Mouse (Mus musculus) hindbrain, embryonic 16.5 days (tissue): ENCODE results near the gene Adipoq. TPM values are rescaled to one million over a fixed set of nuclear protein-coding genes. Genes with fewer than 3 reads are reported as not detected.
A peak's percentile ranks its signal among the peaks of the same experiment; 100 is the strongest.

Source experiments
- ATAC-seq: fragments of 200-750 bp; cut with Nextera tagmentation; 2 replicates; pipeline ENCODE4 v1.8.0; 2017; ENCODE audit warnings: moderate TSS enrichment, moderate library complexity
- H3K27ac ChIP-seq: fragments of 300-500 bp; sonication (generic); 2 replicates; pipeline ENCODE4 v1.5.1; 2014; ENCODE audit warnings: low read depth, mild to moderate bottlenecking, control low read depth, low read length, moderate library complexity
- H3K27me3 ChIP-seq: fragments of 300-500 bp; sonication (generic); replicated peaks from 2 replicates; pipeline ENCODE4 v1.6.1; 2014; ENCODE audit warnings: low read length; ENCODE audit not compliant: control insufficient read depth, insufficient read depth
- H3K36me3 ChIP-seq: fragments of 300-500 bp; sonication (generic); 2 replicates; pipeline ENCODE4 v1.6.1; 2014; ENCODE audit warnings: mild to moderate bottlenecking, low read length, moderate library complexity, mixed read lengths; ENCODE audit not compliant: control insufficient read depth, insufficient read depth
- H3K4me1 ChIP-seq: fragments of 300-500 bp; sonication (generic); 2 replicates; pipeline ENCODE4 v1.6.1; 2014; ENCODE audit warnings: low read depth, low read length; ENCODE audit not compliant: control insufficient read depth, insufficient read depth
- H3K4me2 ChIP-seq: fragments of 300-500 bp; sonication (generic); 2 replicates; pipeline ENCODE4 v1.6.1; 2014; ENCODE audit warnings: mild to moderate bottlenecking, low read length, control low read depth, moderate library complexity
- H3K4me3 ChIP-seq: fragments of 300-500 bp; sonication (generic); 2 replicates; pipeline ENCODE4 v1.5.1; 2014; ENCODE audit warnings: mild to moderate bottlenecking, low read length, control low read depth, moderate library complexity
- H3K9ac ChIP-seq: fragments of 300-500 bp; sonication (generic); 2 replicates; pipeline ENCODE4 v1.6.1; 2014; ENCODE audit warnings: low read depth, mild to moderate bottlenecking, control low read depth, low read length, moderate library complexity
- H3K9me3 ChIP-seq: fragments of 300-500 bp; sonication (generic); 2 replicates; pipeline ENCODE4 v1.6.1; 2014; ENCODE audit warnings: mild to moderate bottlenecking, low read length, moderate library complexity; ENCODE audit not compliant: control insufficient read depth
- WGBS: fragments of 180-500 bp; shearing (Covaris S2); extraction: QIAGEN DNeasy Blood & Tissue Kit; methylation state at CpG from one replicate; pipeline ENCODE4 v1.1.7; 2014; 5-methylcytosine and 5-hydroxymethylcytosine counted together
- polyA plus RNA-seq: library from polyadenylated mRNA; unstranded; fragments of >200 nt; fragmentation: Nextera tagmentation; extraction: Ambion mirVana; gene quantifications from 2 replicates; pipeline ENCODE4 v1.2.1, GENCODE M21; 2015

The Adipoq gene
- polyA plus RNA-seq, 1 experiment from 2014 or later, result not detected

DNA sequence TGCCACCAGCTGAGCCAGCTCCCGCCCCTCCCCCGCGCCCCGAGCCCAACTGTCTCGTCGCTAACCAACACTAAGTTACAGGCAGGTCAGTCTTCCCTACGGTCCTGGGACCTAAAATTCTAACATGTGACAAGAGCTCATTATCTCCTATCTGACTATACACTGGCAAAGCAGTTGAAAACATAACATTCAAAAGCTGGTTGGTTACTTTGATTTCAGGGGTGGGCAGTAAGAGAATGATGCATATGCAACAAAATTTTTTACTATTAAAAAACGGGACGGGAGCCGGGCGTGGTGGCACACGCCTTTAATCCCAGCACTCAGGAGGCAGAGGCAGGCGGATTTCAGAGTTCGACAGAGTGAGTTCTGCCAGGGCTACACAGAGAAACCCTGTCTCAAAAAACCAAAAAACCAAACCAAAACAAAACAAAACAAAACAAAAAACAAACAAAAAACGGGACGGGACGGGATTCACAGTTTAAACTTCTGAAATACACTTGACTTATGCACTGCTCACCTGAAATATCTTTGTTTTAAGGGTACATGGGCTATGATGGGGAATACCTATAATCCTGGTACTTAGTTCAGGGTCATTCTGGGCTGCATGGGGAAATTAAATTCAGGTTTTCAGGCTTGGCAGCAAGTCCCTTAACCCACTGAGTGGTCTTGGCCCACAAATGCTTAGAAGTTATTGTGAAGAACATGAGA lies 43.1 kb upstream of the Adipoq start:
- Histone ChIP-seq H3K9ac (no peak overlapping the region), H3K4me3 (peak overlapping the region; percentile 13; the same call in 1 of the 2 replicates)

DNA sequence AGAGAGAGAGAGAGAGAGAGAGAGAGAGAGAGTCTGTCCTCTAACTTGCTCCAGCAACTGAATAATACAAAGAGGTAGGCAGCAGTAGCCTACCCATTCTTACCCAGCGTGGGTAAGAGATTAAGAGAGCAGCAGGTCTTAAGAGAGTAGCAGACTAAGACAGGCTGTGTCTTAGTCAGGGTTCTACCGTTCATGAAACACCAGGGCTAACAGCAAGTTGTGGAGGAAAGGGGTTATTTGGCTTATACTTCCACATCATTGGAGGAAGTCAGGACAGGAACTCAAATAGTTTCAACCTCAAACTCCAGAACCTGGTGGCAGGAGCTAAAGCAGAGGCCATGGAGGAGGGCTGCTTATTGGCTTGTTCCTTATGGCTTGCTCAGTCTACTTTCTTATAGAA lies 42.5 kb upstream of the Adipoq start:
- peaks cover 11% of the 10 kb centered on the region for H3K4me1 ChIP-seq
- peaks cover 4% of the 10 kb centered on the region for H3K27me3 ChIP-seq
- WGBS, result 76% methylated on average over 2 of the region's 2 CpGs
- no peak overlapping the region for H3K4me2 ChIP-seq
- H3K4me3 ChIP-seq, result no peak overlapping the region
- no peaks in the 10 kb centered on the region for H3K9me3 ChIP-seq
- H3K27ac ChIP-seq, result no peak overlapping the region
- H3K9ac ChIP-seq, result no peak overlapping the region
- 0 out of 2 replicates have a peak, but pooled peaks cover 2% of the 10 kb centered on the region for H3K36me3 ChIP-seq
- ATAC-seq, result no peak

More for the DNA sequence above, 43.1 kb upstream of the Adipoq start:
- H3K4me2 ChIP-seq, result peak overlapping the region; percentile 44
- H3K4me1 ChIP-seq, result peaks cover 11% of the 10 kb centered on the region
- H3K9me3 ChIP-seq, result no peaks in the 10 kb centered on the region
- H3K36me3 ChIP-seq, result no peaks in the 10 kb centered on the region
- no peak overlapping the region for H3K27ac ChIP-seq
- H3K27me3 ChIP-seq, result peaks cover 4% of the 10 kb centered on the region
- no peak for ATAC-seq
- 48% methylated on average over 17 of the region's 17 CpGs for WGBS

DNA sequence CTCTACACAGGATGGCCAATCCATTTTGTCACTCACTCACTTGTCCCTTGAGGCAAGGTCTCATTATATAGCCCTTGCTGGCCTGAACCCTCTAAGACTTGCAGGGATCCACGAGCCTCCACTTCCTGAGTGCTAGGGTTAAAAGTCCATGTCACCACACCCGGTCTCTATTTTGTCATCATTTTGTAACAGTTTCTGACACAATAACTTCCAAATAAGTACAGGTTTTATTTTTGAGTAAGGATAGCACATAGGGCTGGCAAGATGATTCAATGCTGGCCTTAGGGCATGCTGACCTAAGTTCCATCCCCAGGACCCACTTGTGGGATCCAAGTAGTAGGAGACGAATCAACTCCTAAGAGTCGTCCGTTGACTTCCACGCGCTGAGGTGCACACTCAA lies 40.2 kb upstream of the Adipoq start:
- ATAC-seq, result no peak
- Histone ChIP-seq H3K4me1 (peaks cover 19% of the 10 kb centered on the region), H3K9ac (no peak overlapping the region), H3K27me3 (no peaks in the 10 kb centered on the region), H3K27ac (no peak overlapping the region), H3K36me3 (peaks cover 5% of the 10 kb centered on the region), H3K9me3 (no peaks in the 10 kb centered on the region), H3K4me2 (no peak overlapping the region), H3K4me3 (no peak overlapping the region)
- WGBS, result 78% methylated on average over 7 of the region's 7 CpGs

DNA sequence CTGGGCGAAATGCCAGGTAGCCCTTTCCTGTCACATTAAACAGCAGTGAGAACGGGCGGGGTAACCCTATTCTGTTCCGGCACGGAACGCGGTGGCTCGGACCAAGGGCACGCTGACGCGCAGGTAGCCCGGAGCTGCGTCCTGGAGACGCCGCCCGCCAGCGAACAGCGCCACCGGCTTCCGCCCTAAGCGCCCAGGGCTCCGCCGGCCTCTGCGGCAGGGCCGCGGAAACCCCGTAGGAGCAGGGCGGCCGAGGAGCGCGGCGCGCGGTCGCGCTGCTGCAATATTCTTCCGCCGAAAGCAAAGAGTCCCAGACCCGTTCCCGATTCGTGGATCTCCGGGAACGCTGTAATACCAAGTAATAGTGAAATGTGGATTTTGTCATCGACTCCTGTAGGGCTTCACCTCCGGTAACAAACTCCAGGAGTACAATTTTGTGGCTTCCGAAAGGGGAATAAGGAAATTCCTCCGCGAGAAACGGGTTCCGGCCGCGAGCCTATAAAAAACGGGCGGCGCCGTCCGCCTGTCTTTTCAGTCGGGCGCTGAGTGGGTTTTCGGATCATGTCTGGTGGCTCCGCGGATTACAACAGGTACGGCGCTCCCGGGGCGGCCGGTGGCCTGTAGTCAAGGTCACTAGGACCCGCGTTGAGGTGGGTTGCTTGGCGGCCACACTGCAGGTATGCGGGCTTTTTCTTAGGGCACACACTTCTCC lies 38.9 kb upstream of the Adipoq start, which contains the start of gene Eif4a2:
Eif4a2 (plus strand) TSS at position 214 of the 712 bp plus-strand sequence.
- H3K27ac ChIP-seq, result peak within 1 kb of the TSS; percentile 100
- H3K9me3 ChIP-seq, result no peaks in the 10 kb centered on the region
- no peaks in the 10 kb centered on the region for H3K27me3 ChIP-seq
- H3K4me3 ChIP-seq, result peak within 1 kb of the TSS; percentile 97
- under 1% methylated on average over 71 of the region's 71 CpGs for WGBS
- peak within 1 kb of the TSS; percentile 73 for H3K4me2 ChIP-seq
- H3K4me1 ChIP-seq, result peaks cover 30% of the 10 kb centered on the region
- peaks cover 16% of the 10 kb centered on the region for H3K36me3 ChIP-seq
- peak; percentile 92 for ATAC-seq
- H3K9ac ChIP-seq, result peak within 1 kb of the TSS; percentile 91

DNA sequence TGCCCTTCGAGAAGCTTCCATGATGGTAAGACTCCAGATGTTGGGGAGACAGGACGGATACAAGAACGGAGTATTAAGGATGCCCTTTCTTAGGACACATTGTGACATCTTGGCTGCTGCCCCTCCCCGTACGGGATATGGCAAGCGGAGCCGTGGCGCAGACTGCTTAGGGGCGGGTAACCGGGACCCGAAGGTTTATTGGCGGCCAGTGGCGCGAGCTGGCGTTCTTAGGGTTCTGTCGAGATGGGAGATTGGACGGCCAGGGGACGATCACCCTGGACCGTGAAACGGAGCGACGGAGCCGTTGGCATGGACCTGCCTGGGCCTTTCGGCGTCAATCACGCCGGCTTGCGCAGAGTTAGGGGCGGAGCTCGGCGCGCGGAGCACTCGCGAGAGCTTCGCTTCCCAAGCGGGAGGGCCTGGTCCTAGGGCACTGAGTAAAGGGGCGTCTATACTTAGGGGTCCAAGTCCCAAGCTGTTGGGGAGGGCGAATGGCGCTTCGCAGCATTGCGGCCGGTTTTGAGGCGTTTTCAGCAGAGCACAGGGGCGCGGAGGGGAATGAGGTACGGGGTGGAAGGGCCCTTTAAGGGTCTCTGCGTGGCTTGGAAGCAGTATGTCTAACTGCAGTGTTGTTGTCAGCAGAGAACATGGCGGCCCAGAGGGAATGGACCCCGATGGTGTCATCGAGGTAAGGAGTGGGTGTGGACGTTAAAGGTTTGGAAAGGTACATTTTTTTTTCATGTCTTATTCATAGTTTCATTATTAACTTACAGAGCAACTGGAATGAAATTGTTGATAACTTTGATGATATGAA lies 38.2 kb upstream of the Adipoq start:
- Histone ChIP-seq H3K4me2 (peak overlapping the region; percentile 73), H3K36me3 (peaks cover 23% of the 10 kb centered on the region), H3K4me1 (peaks cover 36% of the 10 kb centered on the region), H3K9me3 (no peaks in the 10 kb centered on the region), H3K4me3 (peak overlapping the region; percentile 97), H3K9ac (peak overlapping the region; percentile 91), H3K27ac (peak overlapping the region; percentile 100), H3K27me3 (no peaks in the 10 kb centered on the region)
- WGBS, result under 1% methylated on average over 50 of the region's 52 CpGs
- ATAC-seq, result peak; percentile 90

DNA sequence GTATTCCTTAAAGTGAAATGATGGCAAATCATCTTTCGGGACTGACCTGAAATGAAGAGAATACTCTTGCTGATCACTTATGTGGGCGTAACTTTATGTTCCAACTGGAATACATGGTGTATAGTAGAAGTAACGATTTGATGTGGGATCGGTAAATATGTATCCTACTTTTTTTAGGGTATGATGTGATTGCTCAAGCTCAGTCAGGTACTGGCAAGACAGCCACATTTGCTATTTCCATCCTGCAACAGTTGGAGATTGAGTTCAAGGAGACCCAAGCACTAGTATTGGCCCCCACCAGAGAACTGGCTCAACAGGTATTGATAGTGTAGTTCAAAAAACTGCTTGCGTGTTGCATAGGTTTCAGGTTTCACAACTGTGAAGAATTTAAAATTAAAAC lies 37.4 kb upstream of the Adipoq start:
- ATAC-seq, result no peak
- Histone ChIP-seq H3K27ac (no peak overlapping the region), H3K36me3 (peaks cover 26% of the 10 kb centered on the region), H3K4me2 (peak overlapping the region; percentile 73), H3K4me3 (peak overlapping the region; percentile 97), H3K4me1 (peaks cover 36% of the 10 kb centered on the region), H3K9ac (peak overlapping the region; percentile 91), H3K9me3 (no peaks in the 10 kb centered on the region), H3K27me3 (no peaks in the 10 kb centered on the region)
- 4% methylated on average over 5 of the region's 5 CpGs for WGBS

DNA sequence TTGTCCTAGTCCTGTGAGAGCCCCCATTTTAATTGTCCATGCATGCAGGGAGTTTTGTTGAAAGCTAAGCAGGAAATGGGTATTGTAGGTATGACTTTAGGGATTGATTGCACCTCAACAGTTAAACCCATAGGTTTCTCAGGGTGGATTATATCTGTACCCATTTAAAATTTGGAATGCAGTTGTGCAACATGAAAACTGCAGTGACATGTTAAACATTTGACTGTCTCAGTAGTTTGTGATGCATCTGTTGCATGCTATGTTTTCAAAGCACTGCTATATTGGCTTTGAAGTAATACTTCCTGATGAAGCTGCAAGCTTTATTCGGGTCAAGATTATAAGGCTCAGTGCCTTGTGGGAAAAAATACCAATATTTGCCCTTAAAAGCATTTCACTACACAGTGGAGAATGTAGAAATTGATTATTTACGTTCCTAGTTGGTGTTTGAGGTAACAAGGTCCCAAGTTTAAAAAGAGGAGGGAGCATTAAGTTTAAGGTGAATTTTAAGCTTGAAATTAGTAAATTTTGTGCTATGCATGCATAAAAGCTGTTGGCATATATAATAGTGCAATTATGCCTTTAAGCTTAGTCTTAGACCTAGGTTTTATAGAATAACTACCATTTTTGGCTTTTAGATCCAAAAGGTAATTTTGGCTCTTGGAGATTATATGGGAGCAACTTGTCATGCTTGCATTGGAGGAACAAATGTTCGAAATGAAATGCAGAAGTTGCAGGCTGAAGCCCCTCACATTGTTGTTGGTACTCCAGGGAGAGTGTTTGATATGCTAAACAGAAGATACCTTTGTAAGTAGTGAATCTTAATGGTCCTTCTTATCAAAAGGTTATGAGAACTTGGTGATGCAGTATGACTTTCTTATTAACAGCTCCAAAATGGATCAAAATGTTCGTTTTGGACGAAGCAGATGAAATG lies 36.7 kb upstream of the Adipoq start:
- Histone ChIP-seq H3K27me3 (no peaks in the 10 kb centered on the region), H3K4me1 (peaks cover 36% of the 10 kb centered on the region), H3K27ac (no peak overlapping the region), H3K9ac (peak overlapping the region; percentile 91), H3K4me2 (peak overlapping the region; percentile 73), H3K36me3 (peaks cover 32% of the 10 kb centered on the region), H3K9me3 (no peaks in the 10 kb centered on the region), H3K4me3 (peak overlapping the region; percentile 97)
- 60% methylated on average over 5 of the region's 5 CpGs for WGBS
- no peak for ATAC-seq

DNA sequence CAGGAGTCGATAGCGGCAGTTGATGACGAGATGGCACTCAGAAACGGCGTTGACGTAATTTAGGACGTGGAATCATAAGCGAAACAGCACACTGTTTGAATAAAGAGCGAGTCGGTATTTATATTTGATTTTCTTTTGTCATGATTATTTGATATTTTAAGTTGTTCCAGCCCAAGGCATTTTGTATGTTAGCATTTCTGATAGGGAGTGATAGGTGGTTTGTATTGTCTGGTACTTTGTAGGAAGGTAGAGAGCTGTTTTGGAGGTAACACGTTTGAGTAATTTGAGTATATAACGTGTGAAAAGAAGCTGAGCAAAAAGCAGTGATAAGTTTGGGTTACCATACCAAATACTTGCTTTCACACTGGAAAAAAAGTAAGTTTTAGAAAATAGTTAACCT lies 34.0 kb upstream of the Adipoq start:
- no peak overlapping the region for H3K9ac ChIP-seq
- H3K36me3 ChIP-seq, result peaks cover 43% of the 10 kb centered on the region
- no peak for ATAC-seq
- no peak overlapping the region for H3K4me3 ChIP-seq
- 83% methylated on average over 12 of the region's 12 CpGs for WGBS
- no peaks in the 10 kb centered on the region for H3K27me3 ChIP-seq
- H3K4me2 ChIP-seq, result no peak overlapping the region
- H3K27ac ChIP-seq, result no peak overlapping the region
- H3K4me1 ChIP-seq, result peaks cover 36% of the 10 kb centered on the region
- no peaks in the 10 kb centered on the region for H3K9me3 ChIP-seq
